Mouse (Mus musculus): ENCODE results near the gene Cldn22. TPM values are rescaled to one million over a fixed set of nuclear protein-coding genes. Genes with fewer than 3 reads are reported as not detected.

Cldn22 gene
- total RNA-seq, 2 experiments from 2014 or later, result not detected

GRCm38 (mm10) chr8:47825596-47825995 lies 1.3 kb downstream of the Cldn22 start:
- ATAC-seq (replicated peaks; ENCODE audit: low FRiP score, poor library complexity, severe bottlenecking), result no peak

DNA sequence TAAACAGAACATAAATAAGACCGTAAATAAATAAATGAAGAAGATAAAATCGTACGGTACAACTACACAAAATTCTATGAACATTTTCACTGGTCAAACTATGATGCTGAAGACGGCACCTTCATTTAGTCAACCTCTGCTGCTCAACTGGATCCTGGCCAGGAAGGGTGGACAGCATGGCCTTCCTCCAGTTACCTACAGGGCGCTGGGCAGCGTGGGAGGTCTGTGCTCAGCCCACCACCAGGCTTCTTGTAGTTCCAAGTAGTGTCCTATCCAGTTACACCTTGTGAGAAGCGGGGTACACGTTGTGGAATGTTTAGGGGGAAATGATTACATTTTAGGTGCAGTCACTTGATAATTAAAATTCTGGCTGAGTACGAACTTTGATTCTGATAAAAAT lies 2.6 kb downstream of the Cldn22 start:
- no peak for ATAC-seq (replicated peaks; ENCODE audit: low FRiP score, poor library complexity, severe bottlenecking)

DNA sequence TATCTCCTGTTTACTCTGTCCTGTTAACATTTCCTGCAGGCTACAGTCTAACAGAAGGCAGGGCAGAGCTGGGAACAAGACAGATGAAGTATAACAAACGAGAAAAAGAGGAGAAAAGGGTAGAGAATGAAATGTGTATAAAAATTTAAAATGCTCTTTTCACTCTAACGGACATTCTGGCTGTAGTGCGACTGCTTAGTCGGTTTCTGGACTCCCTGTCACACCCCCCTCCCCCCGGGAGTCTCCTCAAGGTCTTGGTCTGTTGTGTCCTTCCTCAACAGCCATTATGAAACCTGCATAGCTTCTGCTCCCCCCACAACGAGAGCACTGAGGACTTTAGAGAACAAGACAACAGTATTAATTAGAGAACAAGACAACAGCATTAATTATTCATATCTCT lies 8.3 kb downstream of the Cldn22 start:
- no peak for ATAC-seq (replicated peaks; ENCODE audit: low FRiP score, poor library complexity, severe bottlenecking)

DNA sequence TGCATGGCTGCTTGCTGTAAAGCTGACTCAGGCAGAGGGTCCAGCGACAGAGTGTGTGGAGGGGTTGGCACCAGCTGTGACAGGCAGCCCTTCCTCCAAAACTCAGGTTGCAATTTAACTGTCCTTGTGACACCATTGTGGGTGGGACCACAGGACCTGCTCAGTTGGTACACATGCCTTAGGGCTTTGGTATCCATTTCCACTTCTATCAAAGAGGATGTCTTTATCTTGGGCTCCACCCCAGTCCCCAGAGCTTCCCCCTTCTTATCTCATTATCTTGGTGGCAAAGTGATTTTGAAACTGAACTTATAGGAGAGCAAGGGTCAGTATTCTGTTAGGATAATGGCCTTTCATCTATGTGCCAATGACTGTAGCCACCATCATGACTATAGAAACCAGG lies 9.7 kb downstream of the Cldn22 start:
- no peak for ATAC-seq (replicated peaks; ENCODE audit: low FRiP score, poor library complexity, severe bottlenecking)

DNA sequence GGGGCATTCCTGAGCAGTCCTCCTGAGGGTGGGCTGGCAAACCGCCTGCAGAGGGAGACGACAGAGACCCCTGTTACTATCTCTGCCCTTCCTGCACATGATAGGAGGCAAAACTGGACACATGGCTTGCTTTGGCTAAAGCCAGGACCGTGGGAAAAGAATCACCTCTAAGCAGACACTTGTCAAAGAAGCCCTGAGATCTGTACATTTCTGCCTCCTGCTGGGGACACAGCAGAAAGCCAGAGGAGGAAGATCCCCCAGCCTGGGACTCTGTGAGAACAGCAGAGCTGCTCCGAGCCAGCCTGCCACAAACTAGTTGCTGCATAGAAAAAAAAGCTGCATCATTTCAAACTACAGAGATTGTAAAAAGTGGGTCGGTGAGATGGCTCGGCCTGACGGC lies 18.8 kb downstream of the Cldn22 start:
- ATAC-seq (replicated peaks; ENCODE audit: low FRiP score, poor library complexity, severe bottlenecking), result no peak

GRCm38 (mm10) chr8:47843651-47844050 lies 19.4 kb downstream of the Cldn22 start:
- no peak for ATAC-seq (replicated peaks; ENCODE audit: low FRiP score, poor library complexity, severe bottlenecking)

DNA sequence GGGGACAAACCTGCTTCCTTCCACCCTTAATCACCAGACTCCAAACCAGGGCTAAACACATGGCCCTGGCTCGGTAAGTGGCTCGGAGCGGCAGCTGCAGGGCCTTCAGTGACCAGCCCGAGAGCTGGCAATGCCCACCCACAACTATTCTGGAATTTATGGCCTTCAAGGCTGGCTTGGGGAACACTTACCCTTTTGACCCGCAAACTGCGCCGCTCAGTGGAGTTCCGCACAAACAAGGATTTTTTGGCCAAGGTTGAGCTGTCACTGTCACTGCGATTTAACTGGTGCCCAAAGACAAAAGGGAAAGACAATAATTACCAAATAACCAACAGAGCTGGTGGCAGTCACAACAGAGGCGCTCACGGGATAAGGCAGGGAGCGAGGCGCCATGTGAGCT lies 21.7 kb downstream of the Cldn22 start:
- ATAC-seq (replicated peaks; ENCODE audit: low FRiP score, poor library complexity, severe bottlenecking), result no peak

- no peak for ATAC-seq (replicated peaks; ENCODE audit: low FRiP score, poor library complexity, severe bottlenecking)
Observed at GRCm38 (mm10) chr8:47847161-47847560, 22.9 kb downstream of the Cldn22 start.

DNA sequence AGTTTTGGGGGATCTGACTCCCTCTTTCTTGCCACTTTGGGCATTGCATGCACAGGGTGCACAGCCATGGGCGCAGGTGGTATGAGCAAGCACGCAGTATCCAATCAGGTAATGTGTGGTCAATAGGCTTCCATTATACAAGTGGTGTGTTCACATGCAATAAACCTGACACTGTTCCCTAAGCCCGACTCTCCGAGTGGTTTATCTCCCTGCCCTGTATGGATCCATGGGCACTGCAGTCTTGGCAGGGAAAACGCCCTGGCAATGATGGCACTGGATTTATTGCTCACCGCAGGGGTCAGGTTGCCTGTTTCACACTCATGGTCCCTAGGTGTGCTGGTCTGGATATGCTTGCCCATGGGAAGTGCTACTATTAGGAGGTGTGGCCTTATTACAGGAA lies 23.6 kb downstream of the Cldn22 start:
- ATAC-seq (replicated peaks; ENCODE audit: low FRiP score, poor library complexity, severe bottlenecking), result no peak

- ATAC-seq (replicated peaks; ENCODE audit: low FRiP score, poor library complexity, severe bottlenecking), result no peak
Observed at GRCm38 (mm10) chr8:47849842-47850241, 25.6 kb downstream of the Cldn22 start.

GRCm38 (mm10) chr8:47851824-47852502 lies 27.7 kb downstream of the Cldn22 start:
- peak; percentile 54; the same call in 1 of the 2 replicates for ATAC-seq (replicated peaks; ENCODE audit: low FRiP score, poor library complexity, severe bottlenecking)

- no peak for ATAC-seq (replicated peaks; ENCODE audit: low FRiP score, poor library complexity, severe bottlenecking)
Observed at GRCm38 (mm10) chr8:47852737-47853136, 28.5 kb downstream of the Cldn22 start.

DNA sequence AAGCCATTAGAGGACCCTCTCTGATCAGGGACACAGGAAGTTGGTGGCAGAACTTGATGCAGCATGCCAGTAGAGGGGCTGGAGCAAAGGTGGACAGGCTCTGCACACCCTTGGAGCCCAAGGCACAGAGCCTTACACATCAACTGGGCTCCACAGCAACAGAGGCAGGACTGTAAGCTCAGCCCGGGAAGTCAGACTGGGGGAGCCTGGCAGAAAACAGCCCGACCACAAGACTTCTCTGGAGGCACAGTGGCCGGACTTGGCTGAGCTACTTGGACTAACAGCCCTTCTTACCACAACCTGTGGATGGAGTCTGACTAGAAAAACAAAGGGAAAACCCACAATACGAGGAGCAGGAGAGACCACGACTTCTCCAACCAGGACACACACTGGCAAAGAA lies 29.1 kb downstream of the Cldn22 start:
- ATAC-seq (replicated peaks; ENCODE audit: low FRiP score, poor library complexity, severe bottlenecking), result no peak

GRCm38 (mm10) chr8:47859259-47859658 lies 35.0 kb downstream of the Cldn22 start:
- ATAC-seq (replicated peaks; ENCODE audit: low FRiP score, poor library complexity, severe bottlenecking), result no peak

- no peak for ATAC-seq (replicated peaks; ENCODE audit: low FRiP score, poor library complexity, severe bottlenecking)
Observed at GRCm38 (mm10) chr8:47866568-47866967, 42.3 kb downstream of the Cldn22 start.

DNA sequence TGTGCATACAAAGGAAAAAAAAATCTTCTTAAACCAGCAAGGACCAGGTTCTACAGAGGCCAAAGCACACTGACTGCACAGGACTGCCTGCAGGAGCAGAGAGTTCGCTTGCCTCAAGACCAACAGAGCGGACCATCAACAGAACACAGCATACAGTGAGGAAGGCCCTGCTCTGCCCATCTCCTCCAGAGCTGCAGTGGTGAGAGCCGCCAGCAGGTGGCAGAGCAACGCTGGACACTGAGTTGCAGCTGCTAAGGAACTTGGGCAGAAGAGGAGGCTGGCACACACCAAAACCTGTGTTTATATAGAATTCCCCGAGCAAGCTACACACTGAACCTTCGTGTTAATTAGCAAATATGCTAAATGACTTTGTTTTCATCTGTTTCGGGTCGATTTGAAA lies 42.8 kb downstream of the Cldn22 start:
- peak; percentile 58; the same call in 1 of the 2 replicates for ATAC-seq (replicated peaks; ENCODE audit: low FRiP score, poor library complexity, severe bottlenecking)

DNA sequence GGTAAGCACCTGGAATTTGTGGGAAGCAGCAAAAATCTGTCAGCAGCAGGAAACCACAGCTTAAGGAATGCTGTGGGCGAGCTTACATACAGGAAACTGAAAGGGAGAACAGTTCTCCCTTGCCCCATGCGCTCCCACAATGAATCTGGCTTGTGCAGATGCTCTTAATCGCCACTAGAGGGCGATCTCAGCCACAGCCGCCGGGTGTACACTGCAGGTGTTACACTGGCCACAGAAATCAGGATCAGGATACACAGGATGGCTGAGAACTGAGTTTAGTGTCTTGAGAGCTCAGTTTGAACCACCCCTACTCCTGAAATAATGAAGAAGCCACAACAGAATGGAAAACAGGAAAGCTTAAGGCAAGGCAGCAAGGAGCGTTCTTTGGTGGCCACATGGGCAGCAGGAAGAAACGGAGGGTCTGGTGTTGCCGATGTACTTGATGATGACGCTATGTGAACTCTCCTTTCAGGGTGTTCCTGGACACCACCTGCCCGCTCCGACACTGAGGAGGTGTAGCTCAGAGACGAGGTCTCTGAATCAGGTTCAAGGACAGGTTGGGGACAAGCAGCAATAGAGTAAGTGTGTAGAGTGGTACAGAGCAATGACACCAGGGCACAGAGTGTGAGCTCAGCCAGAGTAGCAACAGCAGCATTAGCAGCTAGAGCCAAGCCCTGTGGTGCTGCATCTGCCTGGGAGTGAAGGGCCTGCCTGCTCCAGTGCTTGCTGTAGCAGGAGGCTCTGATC lies 48.3 kb downstream of the Cldn22 start:
- peak; percentile 56; the same call in 1 of the 2 replicates for ATAC-seq (replicated peaks; ENCODE audit: low FRiP score, poor library complexity, severe bottlenecking)

- no peak for ATAC-seq (replicated peaks; ENCODE audit: low FRiP score, poor library complexity, severe bottlenecking)
Observed at GRCm38 (mm10) chr8:47874497-47875178, 50.4 kb downstream of the Cldn22 start.

Data from erythroid progenitor cell, adult 5-6 weeks (primary cell).